Mouse (Mus musculus): ENCODE measurements around the gene Perm1. TPM values are rescaled to one million over a fixed set of nuclear protein-coding genes. Genes with fewer than 3 reads are reported as not detected.

The Perm1 gene
- polyA plus RNA-seq, 1 experiment from 2014 or later, result 0.35 TPM

GRCm38 (mm10) chr4:156213134-156213533 lies 2.5 kb upstream of the Perm1 start:
- Histone ChIP-seq H3K4me1 (ENCODE audit: control insufficient read depth, insufficient read depth, low read length) (no peaks in the 10 kb centered on the region), H3K36me3 (ENCODE audit: control insufficient read depth, insufficient read depth, low read length) (no peaks in the 10 kb centered on the region), H3K9me3 (ENCODE audit: control insufficient read depth, low read length) (no peaks in the 10 kb centered on the region), H3K9ac (ENCODE audit: low read depth, low read length) (no peak overlapping the region), H3K27ac (ENCODE audit: low read length) (no peak overlapping the region), H3K27me3 (replicated peaks; ENCODE audit: control insufficient read depth, insufficient read depth, low read length) (no peaks in the 10 kb centered on the region), H3K4me2 (ENCODE audit: low read depth, low read length) (no peak overlapping the region), H3K4me3 (ENCODE audit: low read length) (no peak overlapping the region)
- ATAC-seq, result no peak
- 91% methylated on average over 13 of the region's 13 CpGs for WGBS

GRCm38 (mm10) chr4:156216196-156216595 lies 528 bp downstream of the Perm1 start:
- WGBS, result 81% methylated on average over 2 of the region's 2 CpGs
- Histone ChIP-seq H3K27me3 (replicated peaks; ENCODE audit: control insufficient read depth, insufficient read depth, low read length) (no peaks in the 10 kb centered on the region; the same call in 1 of the 2 replicates), H3K27ac (ENCODE audit: low read length) (no peak overlapping the region), H3K4me2 (ENCODE audit: low read depth, low read length) (no peak overlapping the region), H3K9ac (ENCODE audit: low read depth, low read length) (no peak overlapping the region), H3K36me3 (ENCODE audit: control insufficient read depth, insufficient read depth, low read length) (no peaks in the 10 kb centered on the region), H3K9me3 (ENCODE audit: control insufficient read depth, low read length) (no peaks in the 10 kb centered on the region), H3K4me3 (ENCODE audit: low read length) (no peak overlapping the region), H3K4me1 (ENCODE audit: control insufficient read depth, insufficient read depth, low read length) (no peaks in the 10 kb centered on the region)
- ATAC-seq, result no peak

- WGBS, result 78% methylated on average over 16 of the region's 16 CpGs
- ATAC-seq, result no peak
- H3K9me3 ChIP-seq (ENCODE audit: control insufficient read depth, low read length), result no peaks in the 10 kb centered on the region
Measured at GRCm38 (mm10) chr4:156217022-156217669, 1.5 kb downstream of the Perm1 start.

GRCm38 (mm10) chr4:156217838-156218237 lies 2.2 kb downstream of the Perm1 start:
- no peak overlapping the region for H3K27ac ChIP-seq (ENCODE audit: low read length)
- no peak overlapping the region for H3K4me2 ChIP-seq (ENCODE audit: low read depth, low read length)
- no peaks in the 10 kb centered on the region; the same call in 1 of the 2 replicates for H3K27me3 ChIP-seq (replicated peaks; ENCODE audit: control insufficient read depth, insufficient read depth, low read length)
- no peaks in the 10 kb centered on the region for H3K36me3 ChIP-seq (ENCODE audit: control insufficient read depth, insufficient read depth, low read length)
- no peak for ATAC-seq
- H3K9ac ChIP-seq (ENCODE audit: low read depth, low read length), result no peak overlapping the region
- WGBS, result 79% methylated on average over 16 of the region's 16 CpGs
- H3K4me1 ChIP-seq (ENCODE audit: control insufficient read depth, insufficient read depth, low read length), result no peaks in the 10 kb centered on the region
- H3K4me3 ChIP-seq (ENCODE audit: low read length), result no peak overlapping the region
- no peaks in the 10 kb centered on the region for H3K9me3 ChIP-seq (ENCODE audit: control insufficient read depth, low read length)

More at GRCm38 (mm10) chr4:156217022-156217669, 1.5 kb downstream of the Perm1 start:
- H3K27ac ChIP-seq (ENCODE audit: low read length), result no peak overlapping the region
- no peak overlapping the region for H3K4me3 ChIP-seq (ENCODE audit: low read length)
- H3K9ac ChIP-seq (ENCODE audit: low read depth, low read length), result no peak overlapping the region
- H3K4me2 ChIP-seq (ENCODE audit: low read depth, low read length), result no peak overlapping the region
- H3K27me3 ChIP-seq (replicated peaks; ENCODE audit: control insufficient read depth, insufficient read depth, low read length), result no peaks in the 10 kb centered on the region; the same call in 1 of the 2 replicates
- no peaks in the 10 kb centered on the region for H3K36me3 ChIP-seq (ENCODE audit: control insufficient read depth, insufficient read depth, low read length)
- H3K4me1 ChIP-seq (ENCODE audit: control insufficient read depth, insufficient read depth, low read length), result no peaks in the 10 kb centered on the region

GRCm38 (mm10) chr4:156219936-156220335 lies 4.3 kb downstream of the Perm1 start:
- no peak overlapping the region for H3K9ac ChIP-seq (ENCODE audit: low read depth, low read length)
- no peaks in the 10 kb centered on the region for H3K36me3 ChIP-seq (ENCODE audit: control insufficient read depth, insufficient read depth, low read length)
- WGBS, result 89% methylated on average over 11 of the region's 11 CpGs
- no peak for ATAC-seq
- no peak overlapping the region for H3K4me3 ChIP-seq (ENCODE audit: low read length)
- no peak overlapping the region for H3K27ac ChIP-seq (ENCODE audit: low read length)
- no peaks in the 10 kb centered on the region; the same call in 1 of the 2 replicates for H3K27me3 ChIP-seq (replicated peaks; ENCODE audit: control insufficient read depth, insufficient read depth, low read length)
- no peaks in the 10 kb centered on the region for H3K9me3 ChIP-seq (ENCODE audit: control insufficient read depth, low read length)
- no peaks in the 10 kb centered on the region for H3K4me1 ChIP-seq (ENCODE audit: control insufficient read depth, insufficient read depth, low read length)
- H3K4me2 ChIP-seq (ENCODE audit: low read depth, low read length), result no peak overlapping the region

GRCm38 (mm10) chr4:156224276-156224675 lies 8.6 kb downstream of the Perm1 start:
- no peak overlapping the region for H3K4me3 ChIP-seq (ENCODE audit: low read length)
- no peak for ATAC-seq
- WGBS, result 73% methylated on average over 2 of the region's 2 CpGs
- H3K4me2 ChIP-seq (ENCODE audit: low read depth, low read length), result no peak overlapping the region
- no peaks in the 10 kb centered on the region for H3K9me3 ChIP-seq (ENCODE audit: control insufficient read depth, low read length)
- H3K9ac ChIP-seq (ENCODE audit: low read depth, low read length), result no peak overlapping the region
- H3K27me3 ChIP-seq (replicated peaks; ENCODE audit: control insufficient read depth, insufficient read depth, low read length), result no peaks in the 10 kb centered on the region
- no peak overlapping the region for H3K27ac ChIP-seq (ENCODE audit: low read length)
- peaks cover 17% of the 10 kb centered on the region for H3K4me1 ChIP-seq (ENCODE audit: control insufficient read depth, insufficient read depth, low read length)
- H3K36me3 ChIP-seq (ENCODE audit: control insufficient read depth, insufficient read depth, low read length), result no peaks in the 10 kb centered on the region

- 31% methylated on average over 18 of the region's 18 CpGs for WGBS
- Histone ChIP-seq H3K9me3 (ENCODE audit: control insufficient read depth, low read length) (no peaks in the 10 kb centered on the region), H3K27ac (ENCODE audit: low read length) (no peak overlapping the region), H3K9ac (ENCODE audit: low read depth, low read length) (peak overlapping the region; percentile 42), H3K4me2 (ENCODE audit: low read depth, low read length) (peak overlapping the region; percentile 43), H3K4me3 (ENCODE audit: low read length) (peak overlapping the region; percentile 34), H3K36me3 (ENCODE audit: control insufficient read depth, insufficient read depth, low read length) (peaks cover 4% of the 10 kb centered on the region), H3K4me1 (ENCODE audit: control insufficient read depth, insufficient read depth, low read length) (peaks cover 17% of the 10 kb centered on the region), H3K27me3 (replicated peaks; ENCODE audit: control insufficient read depth, insufficient read depth, low read length) (no peaks in the 10 kb centered on the region)
- ATAC-seq, result peak; percentile 62
Measured at GRCm38 (mm10) chr4:156227752-156228392, 12.2 kb downstream of the Perm1 start.

- 23% methylated on average over 12 of the region's 12 CpGs for WGBS
- peak; percentile 86 for ATAC-seq
- peaks cover 4% of the 10 kb centered on the region for H3K36me3 ChIP-seq (ENCODE audit: control insufficient read depth, insufficient read depth, low read length)
Measured at GRCm38 (mm10) chr4:156228393-156229024, 12.8 kb downstream of the Perm1 start.

GRCm38 (mm10) chr4:156234021-156234501 lies 18.4 kb downstream of the Perm1 start:
- WGBS, result 11% methylated on average over 17 of the region's 17 CpGs
- Histone ChIP-seq H3K27ac (ENCODE audit: low read length) (peak overlapping the region; percentile 68), H3K27me3 (replicated peaks; ENCODE audit: control insufficient read depth, insufficient read depth, low read length) (no peaks in the 10 kb centered on the region), H3K4me1 (ENCODE audit: control insufficient read depth, insufficient read depth, low read length) (peaks cover 13% of the 10 kb centered on the region), H3K9me3 (ENCODE audit: control insufficient read depth, low read length) (no peaks in the 10 kb centered on the region), H3K36me3 (ENCODE audit: control insufficient read depth, insufficient read depth, low read length) (peaks cover 9% of the 10 kb centered on the region), H3K4me2 (ENCODE audit: low read depth, low read length) (peak overlapping the region; percentile 78), H3K4me3 (ENCODE audit: low read length) (peak overlapping the region; percentile 74), H3K9ac (ENCODE audit: low read depth, low read length) (peak overlapping the region; percentile 84)
- no peak for ATAC-seq

More at GRCm38 (mm10) chr4:156228393-156229024, 12.8 kb downstream of the Perm1 start:
- Histone ChIP-seq H3K9ac (ENCODE audit: low read depth, low read length) (peak overlapping the region; percentile 42), H3K4me1 (ENCODE audit: control insufficient read depth, insufficient read depth, low read length) (peaks cover 18% of the 10 kb centered on the region), H3K27me3 (replicated peaks; ENCODE audit: control insufficient read depth, insufficient read depth, low read length) (no peaks in the 10 kb centered on the region), H3K4me3 (ENCODE audit: low read length) (peak overlapping the region; percentile 34), H3K4me2 (ENCODE audit: low read depth, low read length) (peak overlapping the region; percentile 43), H3K27ac (ENCODE audit: low read length) (no peak overlapping the region), H3K9me3 (ENCODE audit: control insufficient read depth, low read length) (no peaks in the 10 kb centered on the region)

Measured in intestine, embryonic 16.5 days (tissue).